Mouse (Mus musculus) heart, postnatal 0 days (tissue): ENCODE measurements around the gene Klhl5. TPM values are rescaled to one million over a fixed set of nuclear protein-coding genes. Genes with fewer than 3 reads are reported as not detected.

ENCODE experiments used
- ATAC-seq: fragments of 200-750 bp; cut with Nextera tagmentation; 2 replicates; pipeline ENCODE4 v1.8.0; 2017; ENCODE audit warnings: low read depth, moderate number of reproducible peaks, moderate library complexity; ENCODE audit not compliant: insufficient read depth
- DNase-seq: peaks from one replicate; pipeline ENCODE4 v3.0.0-alpha.2; 2016; ENCODE audit warnings: low spot score
- H3K27ac ChIP-seq: fragments of 300-500 bp; sonication (generic); 2 replicates; pipeline ENCODE4 v1.5.1; 2014; ENCODE audit warnings: low read depth, mild to moderate bottlenecking
- H3K27me3 ChIP-seq: fragments of 300-500 bp; sonication (generic); 2 replicates; pipeline ENCODE4 v1.6.1; 2014; ENCODE audit warnings: low read length, mixed read lengths; ENCODE audit not compliant: control insufficient read depth, insufficient read depth
- H3K36me3 ChIP-seq: fragments of 300-500 bp; sonication (generic); replicated peaks from 2 replicates; pipeline ENCODE4 v1.6.1; 2014; ENCODE audit warnings: low read length, mixed read lengths; ENCODE audit not compliant: control insufficient read depth, insufficient read depth
- H3K4me1 ChIP-seq: fragments of 300-500 bp; sonication (generic); 2 replicates; pipeline ENCODE4 v1.6.1; 2014; ENCODE audit warnings: antibody characterized with exemption; ENCODE audit not compliant: control insufficient read depth, insufficient read depth
- H3K4me2 ChIP-seq: fragments of 300-500 bp; sonication (generic); 2 replicates; pipeline ENCODE4 v1.6.1; 2014; ENCODE audit warnings: low read depth, mild to moderate bottlenecking, low read length, moderate library complexity
- H3K4me3 ChIP-seq: fragments of 300-500 bp; sonication (generic); 2 replicates; pipeline ENCODE4 v1.5.1; 2014; ENCODE audit warnings: low read depth, low read length
- H3K9ac ChIP-seq: fragments of 300-500 bp; sonication (generic); replicated peaks from 2 replicates; pipeline ENCODE4 v1.6.1; 2014; ENCODE audit warnings: low read depth, low read length, mixed read lengths
- H3K9me3 ChIP-seq: fragments of 300-500 bp; sonication (generic); replicated peaks from 2 replicates; pipeline ENCODE4 v1.6.1; 2016; ENCODE audit warnings: low read length; ENCODE audit not compliant: control insufficient read depth
- CTCF ChIP-seq: IDR thresholded peaks from 2 replicates; pipeline ENCODE4 v1.5.1; 2016; ENCODE audit warnings: antibody characterized with exemption, control low read depth, low read depth
- EP300 ChIP-seq: IDR thresholded peaks from 2 replicates; pipeline ENCODE4 v1.6.1; 2016; ENCODE audit warnings: antibody characterized with exemption, low read depth
- WGBS: fragments of 180-500 bp; shearing (Covaris S2); extraction: QIAGEN DNeasy Blood & Tissue Kit; methylation state at CpG from one replicate; pipeline ENCODE4 v1.1.7; 2014; 5-methylcytosine and 5-hydroxymethylcytosine counted together
- polyA plus RNA-seq: library from polyadenylated mRNA; unstranded; fragments of >200 nt; fragmentation: Nextera tagmentation; extraction: Ambion mirVana; gene quantifications from 2 replicates; pipeline ENCODE4 v1.2.1, GENCODE M21; 2015
- total RNA-seq: library from RNA; depleted of rRNA; stranded (reverse); fragments of >200 nt; gene quantifications from 2 replicates; pipeline ENCODE4 v1.2.3, GENCODE M21; 2014; ENCODE audit warnings: low replicate concordance

The Klhl5 gene
- total and polyA plus RNA-seq, 2 experiments from 2014 or later = 7.9 to 9.7 TPM

DNA sequence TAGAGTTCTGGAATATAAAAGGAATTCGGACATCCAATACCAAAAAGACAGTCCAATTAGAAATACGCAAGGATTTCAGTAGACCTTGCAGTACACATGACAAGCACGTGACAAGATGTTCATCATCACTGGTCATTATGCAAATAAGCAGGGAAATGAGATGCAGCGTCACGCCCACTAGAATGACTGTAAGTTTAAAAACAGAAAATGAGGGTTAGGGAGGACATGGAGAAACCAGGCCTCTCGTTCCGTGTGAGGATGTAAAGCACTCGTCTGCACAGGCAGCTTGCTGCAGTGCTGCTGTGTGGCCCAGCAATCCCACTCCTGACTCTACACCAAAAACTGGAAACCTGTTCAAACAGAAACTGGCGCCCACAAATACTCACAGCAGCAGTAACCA is 62.9 kb downstream of the Klhl5 start:
- H3K4me1 ChIP-seq = no peaks in the 10 kb centered on the region
- peaks cover 10% of the 10 kb centered on the region for H3K36me3 ChIP-seq
- H3K27me3 ChIP-seq = no peaks in the 10 kb centered on the region
- no peak overlapping the region for H3K27ac ChIP-seq
- no peak overlapping the region for H3K9ac ChIP-seq
- DNase-seq (no peak), ATAC-seq (no peak)
- H3K4me2 ChIP-seq = no peak overlapping the region
- H3K4me3 ChIP-seq = no peak overlapping the region
- TF ChIP-seq EP300 (no peak), CTCF (no peak)
- WGBS = 89% methylated on average over 9 of the region's 9 CpGs
- H3K9me3 ChIP-seq = no peaks in the 10 kb centered on the region

DNA sequence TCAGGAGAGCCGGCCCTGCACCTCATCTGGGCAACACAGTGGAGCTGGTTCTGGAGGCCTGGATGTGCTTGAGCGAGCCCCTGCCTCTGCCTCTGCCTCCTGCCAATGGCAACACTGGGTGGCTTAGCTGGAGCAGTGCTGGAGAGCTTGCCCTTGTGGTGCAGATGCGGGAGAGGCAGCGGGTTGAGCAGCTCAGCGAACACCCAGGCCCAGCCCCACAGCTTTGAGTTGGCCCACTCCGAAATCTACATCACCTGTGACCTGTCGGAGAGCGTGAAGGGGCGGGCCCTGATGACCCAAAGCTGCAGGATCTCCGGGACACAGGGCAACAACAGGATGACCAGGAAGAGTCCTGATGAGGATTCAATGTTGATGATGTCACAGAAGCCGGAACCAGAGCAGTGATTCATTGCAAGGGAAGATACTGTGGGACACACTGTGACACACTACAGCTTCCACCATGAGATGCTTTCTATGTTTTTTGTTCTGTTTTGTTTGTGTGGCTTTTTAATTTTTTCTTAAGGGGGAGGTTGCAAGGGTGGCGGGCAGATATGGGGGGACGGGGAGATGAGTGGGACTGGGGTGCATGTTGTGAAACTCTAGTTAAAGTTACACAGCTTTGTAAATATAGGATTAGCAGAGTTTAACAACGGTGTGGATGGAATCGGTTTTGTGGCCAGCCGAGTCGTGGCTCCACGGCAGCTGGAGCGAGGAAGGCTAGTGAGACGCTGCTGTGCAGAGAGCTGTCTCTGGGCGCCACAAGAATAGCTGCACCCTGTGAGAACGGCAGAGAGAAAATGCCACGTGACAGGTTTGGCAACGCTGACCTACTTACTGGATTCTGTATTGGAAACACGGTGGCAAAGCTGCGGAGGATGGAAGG is 67.9 kb downstream of the Klhl5 start:
- DNase-seq (peak; percentile 42), ATAC-seq (peak; percentile 50; the same call in 1 of the 2 replicates)
- Histone ChIP-seq H3K36me3 (no peaks in the 10 kb centered on the region), H3K27me3 (no peaks in the 10 kb centered on the region), H3K9ac (no peak overlapping the region), H3K9me3 (no peaks in the 10 kb centered on the region), H3K4me3 (no peak overlapping the region), H3K27ac (no peak overlapping the region), H3K4me1 (peaks cover 17% of the 10 kb centered on the region), H3K4me2 (peak overlapping the region; percentile 32)
- no peak for TF ChIP-seq EP300
- no peak for TF ChIP-seq CTCF
- 62% methylated on average over 26 of the region's 26 CpGs for WGBS

DNA sequence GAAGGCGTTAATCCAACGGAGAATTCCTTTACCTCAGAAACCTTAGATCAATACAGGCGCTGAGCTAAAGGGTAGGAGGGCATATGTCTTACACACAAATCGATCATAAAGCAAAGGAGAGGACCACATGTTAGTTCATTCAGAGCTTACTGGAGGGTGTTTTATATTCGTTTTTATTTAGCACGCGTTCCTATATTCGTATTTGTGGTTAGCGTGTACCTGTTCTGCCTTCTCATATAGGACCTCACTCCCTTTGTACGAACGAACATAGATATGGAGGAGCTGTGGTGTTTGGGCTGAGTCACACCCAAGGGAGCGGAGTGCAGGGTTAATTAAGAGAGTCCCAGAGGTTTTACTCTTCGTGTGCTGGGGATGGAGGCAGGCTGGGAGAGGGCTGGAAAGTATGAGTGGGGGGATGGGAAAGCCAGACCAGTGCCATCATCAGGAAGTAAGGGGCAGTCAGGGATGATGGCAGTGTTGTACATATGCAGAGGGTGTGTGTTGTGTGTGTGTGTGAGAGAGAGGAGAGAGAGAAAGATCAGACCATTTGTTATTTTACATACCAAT is 68.7 kb downstream of the Klhl5 start:
- H3K27me3 ChIP-seq = no peaks in the 10 kb centered on the region
- ATAC-seq (no peak), DNase-seq (no peak)
- H3K9ac ChIP-seq = no peak overlapping the region
- H3K27ac ChIP-seq = no peak overlapping the region
- H3K9me3 ChIP-seq = no peaks in the 10 kb centered on the region
- 63% methylated on average over 13 of the region's 13 CpGs for WGBS
- H3K4me2 ChIP-seq = peak overlapping the region; percentile 32
- H3K4me3 ChIP-seq = no peak overlapping the region
- no peaks in the 10 kb centered on the region for H3K36me3 ChIP-seq
- H3K4me1 ChIP-seq = peaks cover 17% of the 10 kb centered on the region
- no peak for TF ChIP-seq EP300
- TF ChIP-seq CTCF = no peak

DNA sequence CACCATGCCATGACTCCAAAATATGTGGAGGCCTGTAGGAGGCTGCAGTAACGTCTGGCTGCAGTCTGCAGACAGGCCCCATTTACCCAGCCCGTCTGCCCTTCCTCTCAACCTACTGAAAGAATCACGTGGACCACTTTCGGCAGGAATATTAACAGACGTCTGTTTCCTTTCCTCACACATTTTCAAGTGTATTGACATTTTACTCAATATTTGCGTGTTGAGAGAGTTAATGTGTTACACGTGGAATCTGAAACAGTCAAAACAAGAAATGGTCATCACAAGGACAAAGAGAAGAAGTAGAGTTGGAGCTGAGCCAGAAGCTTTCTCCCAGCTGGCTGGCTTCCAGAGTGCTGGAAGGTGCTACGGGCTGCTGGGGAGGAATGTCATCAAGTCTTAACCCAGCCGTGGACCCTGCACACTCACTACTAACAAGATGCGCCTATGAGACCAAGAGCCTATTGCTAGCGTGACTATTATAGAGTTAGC is 69.7 kb downstream of the Klhl5 start:
- Histone ChIP-seq H3K9ac (no peak overlapping the region; the same call in 1 of the 2 replicates), H3K27me3 (no peaks in the 10 kb centered on the region), H3K4me1 (peaks cover 24% of the 10 kb centered on the region), H3K36me3 (no peaks in the 10 kb centered on the region), H3K4me2 (peak overlapping the region; percentile 31), H3K4me3 (no peak overlapping the region), H3K9me3 (no peaks in the 10 kb centered on the region), H3K27ac (peak overlapping the region; percentile 66)
- ATAC-seq (0 out of 2 replicates have a peak, but pooled peaks have one; percentile 18), DNase-seq (peak; percentile 38)
- WGBS = 7% methylated on average over 11 of the region's 11 CpGs
- TF ChIP-seq CTCF (no peak), EP300 (0 out of 2 replicates have a peak, but pooled peaks have one; percentile 36)

DNA sequence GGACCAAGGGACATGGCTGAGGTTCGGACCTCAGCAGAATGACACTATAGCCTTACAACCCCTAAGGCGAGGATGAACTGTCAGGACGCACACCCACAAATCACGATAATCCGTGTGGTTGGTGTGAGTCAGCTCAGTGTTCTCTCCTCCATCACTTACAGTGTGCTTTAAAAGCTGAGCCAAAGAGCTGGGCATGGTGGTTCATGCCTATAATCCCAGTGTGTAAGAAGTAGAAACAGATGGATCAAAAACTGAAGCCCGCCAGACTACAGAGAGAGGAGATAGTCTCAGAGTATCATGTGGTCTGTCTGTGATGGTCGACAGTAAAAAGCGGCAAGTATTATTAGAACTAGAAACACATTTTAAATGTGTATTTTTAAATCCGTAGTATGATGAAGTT is 71.1 kb downstream of the Klhl5 start:
- Histone ChIP-seq H3K4me3 (no peak overlapping the region), H3K27me3 (no peaks in the 10 kb centered on the region), H3K27ac (no peak overlapping the region), H3K9me3 (no peaks in the 10 kb centered on the region), H3K36me3 (no peaks in the 10 kb centered on the region), H3K9ac (no peak overlapping the region), H3K4me2 (no peak overlapping the region), H3K4me1 (peaks cover 24% of the 10 kb centered on the region)
- no peak for DNase-seq
- WGBS = 91% methylated on average over 9 of the region's 9 CpGs
- TF ChIP-seq CTCF = no peak
- no peak for TF ChIP-seq EP300
- ATAC-seq = no peak
